Mouse (Mus musculus) C2C12 (cell line): ENCODE data around the gene Ankrd12.

ENCODE experiments used
- CEBPB ChIP-seq: IDR thresholded peaks from one replicate; pipeline ENCODE4 v1.6.1; 2011; ENCODE audit warnings: low read depth, mild to moderate bottlenecking, control low read depth, moderate library complexity
- CTCF ChIP-seq: IDR thresholded peaks from one replicate; pipeline ENCODE4 v1.5.1; 2011; ENCODE audit not compliant: control insufficient read depth, insufficient read depth, insufficient read length
- MAX ChIP-seq: IDR thresholded peaks from one replicate; pipeline ENCODE4 v1.6.1; 2011; ENCODE audit warnings: mild to moderate bottlenecking, control low read depth
- MYOD1 ChIP-seq: IDR thresholded peaks from one replicate; pipeline ENCODE4 v1.6.1; 2011; ENCODE audit warnings: low read depth; ENCODE audit not compliant: control insufficient read depth, insufficient read length
- MYOG ChIP-seq: IDR thresholded peaks from one replicate; pipeline ENCODE4 v1.6.1; 2011; ENCODE audit not compliant: control insufficient read depth, insufficient read length; ENCODE audit errors: extremely low read depth
- USF1 ChIP-seq: IDR thresholded peaks from one replicate; pipeline ENCODE4 v1.6.1; 2011; ENCODE audit warnings: low read depth, mild to moderate bottlenecking, control low read depth, moderate library complexity

DNA sequence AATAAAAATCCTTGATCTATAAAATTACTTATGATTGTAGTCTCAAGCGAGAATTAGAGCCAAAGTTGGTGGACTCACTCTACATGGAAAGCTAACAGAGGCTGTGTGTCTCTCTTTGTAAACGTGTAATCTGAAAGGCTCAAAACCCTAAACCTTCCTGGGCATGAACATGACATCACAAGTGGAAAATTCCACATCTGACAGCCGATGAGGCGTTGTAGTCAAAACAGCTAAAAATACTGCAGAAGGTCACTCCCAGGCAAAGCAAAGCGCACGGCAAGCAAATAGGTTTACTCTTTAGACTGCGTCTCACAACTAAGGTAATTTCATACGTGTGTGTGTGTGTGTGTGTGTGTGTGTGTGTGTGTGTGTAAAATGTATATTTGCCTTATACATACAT, 129.6 kb downstream of the Ankrd12 start:
- TF ChIP-seq CTCF = no peak
- no peak for TF ChIP-seq MYOD1
- no peak for TF ChIP-seq USF1
- TF ChIP-seq MAX = no peak
- no peak for TF ChIP-seq MYOG
- TF ChIP-seq CEBPB = no peak
